Mouse (Mus musculus) lung, adult 2 months (tissue): Measurements from ENCODE around the gene Cd2bp2.

Source experiments
- CTCF ChIP-seq: fragments of 200-500 bp; IDR thresholded peaks from 2 replicates; pipeline ENCODE4 v1.5.1; 2011; ENCODE audit warnings: mild to moderate bottlenecking, low read length, control low read depth; ENCODE audit not compliant: insufficient read depth
- POLR2A ChIP-seq: fragments of 200-500 bp; IDR thresholded peaks from 2 replicates; pipeline ENCODE4 v1.6.1; 2011; ENCODE audit warnings: low read depth, mild to moderate bottlenecking, control low read depth, low read length, borderline replicate concordance; ENCODE audit errors: extremely low read depth

DNA sequence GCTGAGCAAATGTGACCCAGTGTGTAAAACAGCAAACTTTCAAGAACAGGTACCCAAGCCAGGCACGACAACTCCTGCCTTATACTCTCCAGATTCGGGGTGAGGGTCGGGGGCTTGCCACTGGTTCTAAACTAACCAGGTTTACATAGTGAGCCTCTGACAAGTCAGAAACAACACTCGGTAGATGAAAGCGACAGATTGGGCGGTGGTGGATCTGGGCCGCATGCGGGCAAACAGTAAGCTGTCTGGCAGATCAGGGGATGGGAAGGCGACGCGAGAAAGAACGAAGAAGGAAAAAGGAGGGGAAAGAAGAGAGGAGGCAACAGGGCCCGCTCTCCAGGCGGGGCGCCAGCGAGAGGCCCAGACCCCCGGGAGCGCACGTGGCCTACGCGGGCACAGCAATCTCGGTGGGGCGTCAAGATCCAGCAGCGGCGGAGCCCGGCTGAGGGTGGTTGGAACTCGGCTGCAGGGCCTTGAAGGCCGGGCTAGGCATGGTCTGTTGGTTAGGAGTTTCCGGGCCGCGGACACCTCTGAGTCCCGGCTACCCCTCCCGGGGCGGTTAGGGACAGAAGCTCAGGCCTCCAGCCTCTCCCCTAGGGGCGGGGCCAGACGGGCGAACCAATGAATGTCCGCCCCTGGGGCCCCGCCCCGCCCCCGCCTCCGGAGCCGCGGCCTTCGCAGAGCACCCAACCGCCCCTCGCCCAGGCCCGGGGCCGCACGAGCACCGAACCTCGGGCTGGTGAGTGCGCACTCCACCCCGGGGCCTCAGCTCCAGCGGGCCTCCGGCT, 48.2 kb upstream of the Cd2bp2 start, which contains the start of gene Zfp771:
- peak; percentile 62 for TF ChIP-seq POLR2A
- TF ChIP-seq CTCF: no peak
